Mouse (Mus musculus) liver, embryonic 18 days (tissue): ENCODE data around the gene Slc7a8. TPM values are rescaled to one million over a fixed set of nuclear protein-coding genes. Genes with fewer than 3 reads are reported as not detected.

Experiments
- polyA plus RNA-seq: library from polyadenylated mRNA; depleted of rRNA; stranded (reverse); fragments of >200 nt; gene quantifications from 2 replicates; pipeline ENCODE4 v1.2.3, GENCODE M21; 2012; rRNA removed

Slc7a8 gene
- 4.7 and 5.1 TPM in 2 replicates for polyA plus RNA-seq

DNA sequence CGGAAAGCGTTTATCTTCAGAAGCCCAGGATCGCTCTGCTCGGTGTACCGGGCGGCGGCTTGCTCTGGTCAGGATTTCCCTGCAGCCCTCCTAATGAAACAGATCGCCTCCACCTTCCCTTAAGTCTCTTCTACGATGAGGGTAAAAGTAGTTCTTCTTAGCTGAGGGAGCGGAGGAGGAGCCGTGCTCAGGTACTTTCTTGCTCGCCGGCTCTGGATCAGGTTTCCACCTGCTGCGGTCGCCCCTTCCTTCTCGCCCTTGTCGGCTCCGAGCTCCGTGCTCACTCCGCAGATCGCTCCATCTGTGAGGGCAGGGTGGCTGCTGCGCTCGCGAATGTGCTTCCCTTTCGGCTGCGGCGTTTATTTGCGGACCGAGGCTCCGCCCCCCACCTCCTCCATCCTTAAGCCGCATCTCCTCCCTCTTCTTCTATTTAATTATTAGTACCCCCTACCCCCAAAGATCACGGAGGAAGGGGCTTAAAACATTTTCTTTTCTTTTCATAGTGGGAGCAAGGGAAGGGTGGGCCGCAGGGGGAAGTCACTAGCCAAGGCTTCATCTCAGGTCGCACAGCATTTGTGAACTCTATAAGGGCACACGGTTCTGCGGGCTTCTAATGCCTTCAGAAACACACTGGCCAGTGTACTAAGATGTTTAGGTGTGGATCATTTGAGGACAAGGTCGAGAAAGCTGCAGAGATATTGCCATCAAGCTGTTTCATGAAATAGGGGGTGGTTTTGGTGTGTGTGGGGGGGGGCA, at the start of gene Slc7a8:
TSS of gene Slc7a8 (minus strand) at position 337 of the 756 bp plus-strand sequence.

DNA sequence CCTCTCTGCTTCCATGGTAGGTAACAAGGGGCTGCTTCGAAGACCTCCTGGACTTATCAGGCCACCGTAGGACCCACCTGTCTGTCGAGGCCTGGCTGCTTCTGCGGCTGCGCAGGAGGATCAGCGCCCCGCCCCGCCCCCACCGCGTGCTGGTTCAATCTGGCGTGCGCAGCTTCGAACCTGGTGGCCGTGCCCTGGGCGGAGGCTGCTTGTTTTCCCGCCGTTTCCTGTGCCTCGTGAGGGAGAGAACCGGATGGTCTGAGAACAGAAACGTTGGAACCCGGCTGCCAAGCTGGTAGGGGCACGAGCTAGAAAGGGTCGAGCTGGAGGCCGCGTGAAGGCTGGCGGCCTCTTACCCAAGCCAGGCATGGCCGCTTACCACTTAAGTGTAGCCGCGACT, 32.2 kb upstream of the Slc7a8 start, which contains the start of gene Rnf212b:
TSS of gene Rnf212b (plus strand) at position 151 of the 400 bp plus-strand sequence.

DNA sequence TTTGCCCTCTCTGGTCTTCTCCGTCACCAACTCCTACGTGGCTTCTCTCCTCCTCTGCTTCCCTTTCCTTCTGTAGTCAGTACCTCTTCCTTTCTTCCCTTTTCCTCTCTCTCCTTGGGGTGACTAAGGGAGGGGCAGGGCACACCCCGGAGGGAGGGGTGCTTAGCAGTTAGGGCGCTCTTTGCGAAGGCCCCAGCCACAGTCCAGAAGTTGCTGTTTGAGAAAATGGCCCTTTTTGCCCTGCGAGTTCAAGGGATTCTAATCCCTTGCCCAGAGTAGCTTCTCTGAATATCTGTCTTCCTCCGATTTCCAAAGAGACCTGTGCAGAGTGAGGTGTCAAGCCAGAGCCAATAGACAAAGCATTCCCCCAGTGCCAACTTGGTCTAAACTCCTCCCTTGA, 69.7 kb downstream of the Slc7a8 start, which contains the start of gene Cebpe:
TSS of gene Cebpe (minus strand) at position 101 of the 400 bp plus-strand sequence.

DNA sequence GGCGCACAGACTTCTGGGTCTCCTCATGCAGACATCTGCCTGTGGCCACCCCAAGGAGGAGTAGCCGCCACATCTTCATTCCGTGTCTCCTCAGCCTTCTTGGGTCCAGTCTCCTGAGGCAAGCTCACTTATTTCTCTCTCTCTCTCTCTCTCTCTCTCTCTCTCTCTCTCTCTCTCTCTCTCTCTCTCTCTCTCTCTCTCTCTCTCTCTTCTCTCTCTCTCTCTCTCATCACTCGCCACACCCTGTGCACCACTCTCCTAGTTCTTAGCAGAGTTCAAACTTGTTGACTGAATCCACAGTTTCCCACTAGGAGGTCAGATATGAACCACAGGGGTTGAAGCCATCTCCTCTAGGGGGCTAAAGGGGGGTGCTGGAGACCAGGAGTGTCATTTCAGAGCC, 83.0 kb downstream of the Slc7a8 start, which contains the start of gene Gm29776:
TSS of gene Gm29776 (minus strand) at position 101 of the 400 bp plus-strand sequence.

DNA sequence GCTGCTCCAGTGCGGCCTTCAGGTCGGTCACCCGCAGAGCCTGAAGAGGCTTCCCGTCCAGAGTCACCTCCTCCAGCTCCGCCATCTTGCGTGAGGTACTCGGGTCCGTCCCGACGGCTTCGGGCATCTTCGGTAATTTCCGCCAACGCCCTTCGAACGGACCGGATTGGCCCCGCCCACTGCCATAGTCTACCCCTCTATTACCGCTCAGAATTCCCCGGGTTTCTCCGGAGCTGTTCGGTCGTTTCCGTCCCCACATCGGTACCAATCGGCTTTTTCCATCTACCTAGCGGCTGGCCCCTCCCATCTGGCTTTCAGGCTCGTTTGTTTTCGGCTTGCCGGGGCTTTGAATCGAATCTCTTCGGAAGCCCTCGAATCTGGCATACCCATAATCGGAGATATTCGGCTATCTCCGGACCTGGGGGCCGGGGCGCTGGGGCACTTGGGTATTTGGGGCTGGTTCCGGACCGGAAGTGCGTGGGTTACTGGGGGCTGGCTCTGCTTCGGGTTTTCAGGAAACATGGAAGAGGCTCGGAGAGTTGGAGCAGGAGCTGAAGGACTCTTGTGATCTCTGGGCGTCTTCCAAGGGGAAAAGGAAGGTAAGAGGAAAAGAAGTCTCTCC, 95.1 kb downstream of the Slc7a8 start, which contains the start of gene Acin1:
TSS of gene Acin1 (minus strand) at position 410 of the 622 bp plus-strand sequence.

DNA sequence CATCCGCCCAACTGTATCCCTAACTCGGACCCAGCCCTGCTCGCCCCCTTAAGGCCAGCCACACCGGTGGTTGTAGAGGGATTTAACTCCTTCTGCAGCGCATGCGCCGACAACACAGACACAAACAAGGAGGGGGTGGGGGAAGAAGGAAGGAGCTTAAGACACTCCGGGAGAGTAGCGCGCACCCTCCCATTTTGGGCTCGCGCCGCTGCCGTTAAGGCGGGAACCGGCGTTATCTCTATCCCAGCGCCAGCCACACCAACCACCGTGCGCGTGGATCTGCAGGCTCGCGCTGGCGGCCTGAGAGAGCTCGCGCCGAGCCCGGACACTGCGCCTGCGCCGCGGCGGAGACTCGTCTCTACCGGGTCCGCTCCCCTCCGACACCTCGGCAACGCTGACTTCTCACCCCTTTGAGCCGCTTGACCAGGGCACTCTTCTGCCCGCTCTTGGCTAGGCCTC, 95.7 kb downstream of the Slc7a8 start, which contains the start of gene 1700123O20Rik:
TSS of gene 1700123O20Rik (plus strand) at position 154 of the 459 bp plus-strand sequence.

Other genes starting within 250 kb of the Slc7a8 start
- 15.3 and 15.4 TPM in 2 replicates for gene Haus4, start 227.3 kb downstream of the Slc7a8 start, polyA plus RNA-seq
- gene Ajuba, start 204.4 kb downstream of the Slc7a8 start, polyA plus RNA-seq: 6.1 and 6.2 TPM in 2 replicates
- 4.4 and 4.9 TPM in 2 replicates for gene 4931414P19Rik, start 176.0 kb downstream of the Slc7a8 start, polyA plus RNA-seq
- gene Psmb5, start 163.9 kb downstream of the Slc7a8 start, polyA plus RNA-seq: 93.3 and 100 TPM in 2 replicates
- gene Psmb11, start 160.5 kb downstream of the Slc7a8 start, polyA plus RNA-seq: not detected in 2 replicates
- not detected in 2 replicates for gene Gm17606, start 141.0 kb downstream of the Slc7a8 start, polyA plus RNA-seq
- gene Cdh24, start 140.6 kb downstream of the Slc7a8 start, polyA plus RNA-seq: 0.96 and 1.1 TPM in 2 replicates
- 41.4 and 42.6 TPM in 2 replicates for gene 1700123O20Rik, start 95.7 kb downstream of the Slc7a8 start, polyA plus RNA-seq
- 46.0 and 56.8 TPM in 2 replicates for gene Acin1, start 95.0 kb downstream of the Slc7a8 start, polyA plus RNA-seq
- 0.05 and 0.06 TPM in 2 replicates for gene Gm29776, start 83.1 kb downstream of the Slc7a8 start, polyA plus RNA-seq
- gene Cebpe, start 69.8 kb downstream of the Slc7a8 start, polyA plus RNA-seq: 25.7 and 34.3 TPM in 2 replicates
- gene Rnf212b, start 32.2 kb upstream of the Slc7a8 start, polyA plus RNA-seq: not detected in 2 replicates
- 1.5 and 2.1 TPM in 2 replicates for gene Homez, start 89.0 kb upstream of the Slc7a8 start, polyA plus RNA-seq
- 1.9 and 2.0 TPM in 2 replicates for gene Ppp1r3e, start 95.6 kb upstream of the Slc7a8 start, polyA plus RNA-seq
- gene Bcl2l2, start 101.4 kb upstream of the Slc7a8 start, polyA plus RNA-seq: 8.9 and 9.0 TPM in 2 replicates
- gene Gm20521, start 101.5 kb upstream of the Slc7a8 start, polyA plus RNA-seq: 0.07 and 0.12 TPM in 2 replicates
- gene Pabpn1, start 110.6 kb upstream of the Slc7a8 start, polyA plus RNA-seq: 101 and 125 TPM in 2 replicates
- gene Slc22a17, start 131.2 kb upstream of the Slc7a8 start, polyA plus RNA-seq: 4.2 and 5.5 TPM in 2 replicates
- gene Efs, start 144.2 kb upstream of the Slc7a8 start, polyA plus RNA-seq: 0.38 and 0.47 TPM in 2 replicates
- not detected in 2 replicates for gene Il25, start 150.7 kb upstream of the Slc7a8 start, polyA plus RNA-seq
- 0.04 TPM in 1 of 2 replicates, not detected in the other for gene Cmtm5, start 154.3 kb upstream of the Slc7a8 start, polyA plus RNA-seq
- gene Myh6, start 185.0 kb upstream of the Slc7a8 start, polyA plus RNA-seq: 0.05 and 0.14 TPM in 2 replicates
- not detected in 2 replicates for gene Gm17428, start 195.0 kb upstream of the Slc7a8 start, polyA plus RNA-seq
- gene Myh7, start 212.7 kb upstream of the Slc7a8 start, polyA plus RNA-seq: 0.06 and 0.11 TPM in 2 replicates
- gene Ngdn, start 233.5 kb upstream of the Slc7a8 start, polyA plus RNA-seq: 20.9 and 22.6 TPM in 2 replicates